Mouse (Mus musculus): ENCODE measurements around the gene Pdia4. TPM values are rescaled to one million over a fixed set of nuclear protein-coding genes. Genes with fewer than 3 reads are reported as not detected.

The Pdia4 gene
- polyA plus RNA-seq, 1 experiment from 2014 or later = 279 TPM

DNA sequence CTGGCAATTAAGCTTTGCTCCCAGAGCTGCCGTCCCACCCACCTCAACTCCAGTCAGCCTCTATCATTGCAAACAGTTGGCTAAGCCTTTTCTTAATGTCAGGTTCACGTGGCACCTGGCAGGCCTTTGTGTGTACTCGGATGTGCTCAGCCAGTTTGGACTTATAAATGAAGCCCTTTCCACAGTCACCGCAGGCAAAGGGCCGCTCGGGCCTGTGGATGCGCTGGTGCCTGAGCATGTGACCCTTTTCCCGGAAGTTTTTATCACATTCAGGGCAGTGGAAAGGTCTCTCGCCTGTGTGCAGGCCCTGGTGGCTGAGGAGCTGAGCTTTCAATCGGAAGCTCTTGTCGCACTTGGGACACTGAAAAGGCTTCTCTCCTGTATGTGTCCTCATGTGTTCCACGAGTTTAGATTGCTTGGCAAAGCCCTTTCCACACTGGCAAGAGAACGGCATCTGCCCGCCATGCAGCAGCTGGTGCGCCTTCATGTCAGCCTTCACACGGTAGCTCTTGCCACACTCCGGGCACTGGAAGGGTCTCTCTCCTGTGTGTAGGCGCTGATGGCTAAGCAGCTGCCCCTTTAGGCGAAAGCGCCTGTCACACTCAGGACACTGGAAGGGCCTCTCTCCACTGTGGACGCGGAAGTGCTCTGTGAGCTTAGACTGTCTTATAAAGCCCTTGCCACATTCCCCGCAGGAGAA lies 6.5 kb upstream of the Pdia4 start:
- 93% methylated on average over 23 of the region's 23 CpGs for WGBS
- no peak overlapping the region for H3K27ac ChIP-seq (ENCODE audit: low read depth)
- H3K9me3 ChIP-seq (ENCODE audit: control insufficient read depth, low read length) = no peaks in the 10 kb centered on the region
- no peak overlapping the region for H3K4me3 ChIP-seq (ENCODE audit: low read depth, low read length)
- H3K4me1 ChIP-seq (replicated peaks; ENCODE audit: control insufficient read depth, insufficient read depth, low read length) = no peaks in the 10 kb centered on the region
- no peaks in the 10 kb centered on the region for H3K27me3 ChIP-seq (replicated peaks; ENCODE audit: control insufficient read depth, insufficient read depth, low read length)
- no peak for ATAC-seq (replicated peaks; ENCODE audit: low FRiP score, low TSS enrichment, low read depth)
- no peak overlapping the region for H3K9ac ChIP-seq (ENCODE audit: low read length)
- DNase-seq (ENCODE audit: low spot score) = no peak
- H3K36me3 ChIP-seq (ENCODE audit: control insufficient read depth, insufficient read depth, low read length) = peaks cover 44% of the 10 kb centered on the region
- H3K4me2 ChIP-seq (ENCODE audit: low read length) = no peak overlapping the region

- H3K36me3 ChIP-seq (ENCODE audit: control insufficient read depth, insufficient read depth, low read length) = peaks cover 34% of the 10 kb centered on the region
These were observed 5.5 kb upstream of the Pdia4 start for GRCm38 (mm10) chr6:47818721-47819120.

GRCm38 (mm10) chr6:47816151-47816550 lies 2.9 kb upstream of the Pdia4 start:
- DNase-seq (ENCODE audit: low spot score) (no peak), ATAC-seq (replicated peaks; ENCODE audit: low FRiP score, low TSS enrichment, low read depth) (no peak)
- Histone ChIP-seq H3K4me1 (replicated peaks; ENCODE audit: control insufficient read depth, insufficient read depth, low read length) (peaks cover 14% of the 10 kb centered on the region), H3K4me2 (ENCODE audit: low read length) (no peak overlapping the region), H3K27ac (ENCODE audit: low read depth) (no peak overlapping the region), H3K4me3 (ENCODE audit: low read depth, low read length) (no peak overlapping the region), H3K9ac (ENCODE audit: low read length) (no peak overlapping the region), H3K9me3 (ENCODE audit: control insufficient read depth, low read length) (no peaks in the 10 kb centered on the region), H3K27me3 (replicated peaks; ENCODE audit: control insufficient read depth, insufficient read depth, low read length) (no peaks in the 10 kb centered on the region), H3K36me3 (ENCODE audit: control insufficient read depth, insufficient read depth, low read length) (peaks cover 15% of the 10 kb centered on the region; the same call in 1 of the 2 replicates)
- WGBS = 77% methylated on average over 1 of the region's 1 CpGs

More at GRCm38 (mm10) chr6:47818721-47819120, 5.5 kb upstream of the Pdia4 start:
- WGBS = 93% methylated on average over 8 of the region's 8 CpGs
- H3K27me3 ChIP-seq (replicated peaks; ENCODE audit: control insufficient read depth, insufficient read depth, low read length) = no peaks in the 10 kb centered on the region
- ATAC-seq (replicated peaks; ENCODE audit: low FRiP score, low TSS enrichment, low read depth) (no peak), DNase-seq (ENCODE audit: low spot score) (no peak)
- H3K4me2 ChIP-seq (ENCODE audit: low read length) = no peak overlapping the region
- H3K4me3 ChIP-seq (ENCODE audit: low read depth, low read length) = no peak overlapping the region
- H3K9me3 ChIP-seq (ENCODE audit: control insufficient read depth, low read length) = no peaks in the 10 kb centered on the region
- no peak overlapping the region for H3K9ac ChIP-seq (ENCODE audit: low read length)
- H3K27ac ChIP-seq (ENCODE audit: low read depth) = no peak overlapping the region
- H3K4me1 ChIP-seq (replicated peaks; ENCODE audit: control insufficient read depth, insufficient read depth, low read length) = peaks cover 6% of the 10 kb centered on the region

DNA sequence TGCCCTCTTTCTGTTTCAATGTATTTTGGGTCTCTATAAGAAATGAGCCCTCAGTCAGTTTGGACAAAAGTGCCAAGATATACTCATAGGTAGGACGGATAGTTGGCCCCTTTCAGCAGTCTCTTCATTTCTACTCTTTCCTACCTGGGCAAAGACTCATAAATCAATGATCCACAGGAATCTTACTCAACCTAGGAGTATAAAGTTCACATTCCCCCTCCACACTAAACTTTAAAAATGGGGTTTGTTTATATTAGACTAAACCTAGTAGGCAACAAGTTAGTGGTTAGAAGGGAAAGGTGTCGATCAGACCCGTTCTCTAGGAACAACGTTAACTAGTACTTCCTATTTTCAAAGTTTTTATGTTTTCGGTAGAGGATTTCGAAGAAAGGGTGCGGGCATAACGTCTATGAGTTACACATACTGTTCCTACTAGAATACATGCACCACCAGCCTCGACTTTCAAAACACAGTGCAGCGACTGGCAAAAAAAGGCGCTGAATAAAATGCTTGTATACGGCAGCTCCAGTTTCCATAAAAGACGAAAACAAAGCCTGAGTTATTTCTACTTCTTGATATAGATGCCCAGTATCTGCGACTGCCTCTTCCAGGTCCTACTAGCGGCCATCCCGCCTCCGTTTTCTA lies 837 bp downstream of the Pdia4 start:
- DNase-seq (ENCODE audit: low spot score) (no peak), ATAC-seq (replicated peaks; ENCODE audit: low FRiP score, low TSS enrichment, low read depth) (no peak)
- Histone ChIP-seq H3K9ac (ENCODE audit: low read length) (peak overlapping the region; percentile 98), H3K4me2 (ENCODE audit: low read length) (peak overlapping the region; percentile 94), H3K4me3 (ENCODE audit: low read depth, low read length) (peak overlapping the region; percentile 90), H3K27ac (ENCODE audit: low read depth) (peak overlapping the region; percentile 96), H3K36me3 (ENCODE audit: control insufficient read depth, insufficient read depth, low read length) (peaks cover 8% of the 10 kb centered on the region), H3K9me3 (ENCODE audit: control insufficient read depth, low read length) (no peaks in the 10 kb centered on the region), H3K4me1 (replicated peaks; ENCODE audit: control insufficient read depth, insufficient read depth, low read length) (peaks cover 29% of the 10 kb centered on the region), H3K27me3 (replicated peaks; ENCODE audit: control insufficient read depth, insufficient read depth, low read length) (no peaks in the 10 kb centered on the region)
- WGBS = under 1% methylated on average over 17 of the region's 17 CpGs

- Histone ChIP-seq H3K27ac (ENCODE audit: low read depth) (no peak overlapping the region), H3K9me3 (ENCODE audit: control insufficient read depth, low read length) (no peaks in the 10 kb centered on the region), H3K27me3 (replicated peaks; ENCODE audit: control insufficient read depth, insufficient read depth, low read length) (no peaks in the 10 kb centered on the region), H3K4me2 (ENCODE audit: low read length) (peak overlapping the region; percentile 94), H3K4me1 (replicated peaks; ENCODE audit: control insufficient read depth, insufficient read depth, low read length) (peaks cover 29% of the 10 kb centered on the region), H3K9ac (ENCODE audit: low read length) (peak overlapping the region; percentile 98), H3K4me3 (ENCODE audit: low read depth, low read length) (peak overlapping the region; percentile 90), H3K36me3 (ENCODE audit: control insufficient read depth, insufficient read depth, low read length) (peaks cover 16% of the 10 kb centered on the region)
- DNase-seq (ENCODE audit: low spot score) = no peak
- no peak for ATAC-seq (replicated peaks; ENCODE audit: low FRiP score, low TSS enrichment, low read depth)
- 41% methylated on average over 5 of the region's 5 CpGs for WGBS
These were observed 1.9 kb downstream of the Pdia4 start for GRCm38 (mm10) chr6:47811324-47811723.

- DNase-seq (ENCODE audit: low spot score) (no peak), ATAC-seq (replicated peaks; ENCODE audit: low FRiP score, low TSS enrichment, low read depth) (no peak)
- Histone ChIP-seq H3K4me3 (ENCODE audit: low read depth, low read length) (no peak overlapping the region), H3K9ac (ENCODE audit: low read length) (no peak overlapping the region), H3K9me3 (ENCODE audit: control insufficient read depth, low read length) (no peaks in the 10 kb centered on the region), H3K36me3 (ENCODE audit: control insufficient read depth, insufficient read depth, low read length) (peaks cover 28% of the 10 kb centered on the region), H3K27me3 (replicated peaks; ENCODE audit: control insufficient read depth, insufficient read depth, low read length) (no peaks in the 10 kb centered on the region), H3K4me1 (replicated peaks; ENCODE audit: control insufficient read depth, insufficient read depth, low read length) (peaks cover 29% of the 10 kb centered on the region), H3K4me2 (ENCODE audit: low read length) (peak overlapping the region; percentile 15; the same call in 1 of the 2 replicates), H3K27ac (ENCODE audit: low read depth) (no peak overlapping the region)
- WGBS = 75% methylated on average over 2 of the region's 2 CpGs
These were observed 3.0 kb downstream of the Pdia4 start for GRCm38 (mm10) chr6:47810181-47810580.

DNA sequence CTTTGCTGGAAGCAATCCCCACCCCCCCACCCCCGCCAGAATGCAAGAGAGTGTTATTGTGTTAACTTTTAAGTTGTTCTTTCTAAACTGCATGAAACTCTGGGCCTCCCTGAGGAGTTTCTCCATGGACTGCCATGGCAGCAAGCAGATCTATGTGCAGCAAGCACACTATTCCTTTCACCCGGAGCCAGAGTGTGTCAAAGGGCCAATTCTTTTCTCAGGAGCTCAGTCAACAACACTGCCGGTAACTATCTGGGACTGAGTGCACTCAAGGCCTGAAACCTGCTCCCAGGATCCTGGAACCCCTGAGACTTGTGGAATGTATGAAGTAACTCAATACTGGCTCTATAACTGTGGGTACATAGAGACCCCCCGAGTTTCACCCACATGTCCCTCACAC lies 4.2 kb downstream of the Pdia4 start:
- DNase-seq (ENCODE audit: low spot score) (no peak), ATAC-seq (replicated peaks; ENCODE audit: low FRiP score, low TSS enrichment, low read depth) (no peak)
- Histone ChIP-seq H3K4me1 (replicated peaks; ENCODE audit: control insufficient read depth, insufficient read depth, low read length) (peaks cover 23% of the 10 kb centered on the region), H3K4me3 (ENCODE audit: low read depth, low read length) (no peak overlapping the region), H3K36me3 (ENCODE audit: control insufficient read depth, insufficient read depth, low read length) (peaks cover 39% of the 10 kb centered on the region), H3K27ac (ENCODE audit: low read depth) (no peak overlapping the region), H3K9ac (ENCODE audit: low read length) (no peak overlapping the region), H3K4me2 (ENCODE audit: low read length) (no peak overlapping the region), H3K27me3 (replicated peaks; ENCODE audit: control insufficient read depth, insufficient read depth, low read length) (no peaks in the 10 kb centered on the region), H3K9me3 (ENCODE audit: control insufficient read depth, low read length) (no peaks in the 10 kb centered on the region)
- 79% methylated on average over 4 of the region's 4 CpGs for WGBS

DNA sequence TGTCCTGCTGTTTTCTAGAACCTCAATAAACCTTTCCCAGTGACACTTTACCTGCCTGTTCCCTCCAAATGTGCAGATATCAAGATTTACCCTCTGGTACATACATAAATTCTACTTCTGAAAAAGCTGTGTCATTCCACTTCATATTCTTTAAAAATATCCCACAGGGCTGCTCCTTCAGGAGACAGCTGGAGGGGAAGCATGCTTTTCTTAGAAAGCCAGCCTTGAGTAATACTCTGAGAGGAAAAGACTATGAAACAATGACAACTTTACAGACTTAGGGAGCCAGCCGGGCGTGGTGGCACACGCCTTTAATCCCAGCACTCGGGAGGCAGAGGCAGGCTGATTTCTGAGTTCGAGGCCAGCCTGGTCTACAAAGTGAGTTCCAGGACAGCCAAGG lies 4.7 kb downstream of the Pdia4 start:
- ATAC-seq (replicated peaks; ENCODE audit: low FRiP score, low TSS enrichment, low read depth) (no peak), DNase-seq (ENCODE audit: low spot score) (no peak)
- no peaks in the 10 kb centered on the region for H3K9me3 ChIP-seq (ENCODE audit: control insufficient read depth, low read length)
- H3K27ac ChIP-seq (ENCODE audit: low read depth) = no peak overlapping the region
- H3K4me3 ChIP-seq (ENCODE audit: low read depth, low read length) = no peak overlapping the region
- no peak overlapping the region for H3K4me2 ChIP-seq (ENCODE audit: low read length)
- H3K9ac ChIP-seq (ENCODE audit: low read length) = no peak overlapping the region
- peaks cover 44% of the 10 kb centered on the region for H3K36me3 ChIP-seq (ENCODE audit: control insufficient read depth, insufficient read depth, low read length)
- H3K27me3 ChIP-seq (replicated peaks; ENCODE audit: control insufficient read depth, insufficient read depth, low read length) = no peaks in the 10 kb centered on the region
- WGBS = 93% methylated on average over 5 of the region's 5 CpGs
- peaks cover 23% of the 10 kb centered on the region for H3K4me1 ChIP-seq (replicated peaks; ENCODE audit: control insufficient read depth, insufficient read depth, low read length)

- H3K4me1 ChIP-seq (replicated peaks; ENCODE audit: control insufficient read depth, insufficient read depth, low read length) = peaks cover 23% of the 10 kb centered on the region
- H3K27me3 ChIP-seq (replicated peaks; ENCODE audit: control insufficient read depth, insufficient read depth, low read length) = no peaks in the 10 kb centered on the region
- ATAC-seq (replicated peaks; ENCODE audit: low FRiP score, low TSS enrichment, low read depth) (no peak), DNase-seq (ENCODE audit: low spot score) (no peak)
- no peak overlapping the region for H3K4me3 ChIP-seq (ENCODE audit: low read depth, low read length)
- peaks cover 55% of the 10 kb centered on the region for H3K36me3 ChIP-seq (ENCODE audit: control insufficient read depth, insufficient read depth, low read length)
- 90% methylated on average over 2 of the region's 2 CpGs for WGBS
- no peak overlapping the region for H3K27ac ChIP-seq (ENCODE audit: low read depth)
- H3K4me2 ChIP-seq (ENCODE audit: low read length) = no peak overlapping the region
- no peaks in the 10 kb centered on the region for H3K9me3 ChIP-seq (ENCODE audit: control insufficient read depth, low read length)
- H3K9ac ChIP-seq (ENCODE audit: low read length) = no peak overlapping the region
These were observed 5.8 kb downstream of the Pdia4 start for GRCm38 (mm10) chr6:47807419-47807818.

Measured in intestine, embryonic 14.5 days (tissue).